Mouse (Mus musculus): ENCODE data around the gene Ank.

GRCm38 (mm10) chr15:27600524-27600923 lies 134.0 kb downstream of the Ank start:
- TF ChIP-seq CTCF (IDR thresholded peaks at IDR 0.05; ENCODE audit: borderline replicate concordance, control insufficient read depth, extremely low read depth, insufficient read depth, low read length, poor library complexity) (no peak), POLR2A (IDR thresholded peaks at IDR 0.05; ENCODE audit: control insufficient read depth, extremely low read depth, insufficient read depth, low read length, poor library complexity) (no peak)
